Mouse (Mus musculus) frontal cortex, postnatal 36 days (tissue): ENCODE measurements at regions not wholly inside any gene's neighbourhood (a gene's known extent, or its start where the extent isn't known, plus 50 kb on each side); places are given as distances from the start of the nearest gene placed in this dataset.

Experiments
- DNase-seq, 2 experiments: peaks; one replicate each; pipeline ENCODE4 v3.0.0; 2022; ENCODE audit warnings: low spot score in 2 of 2

GRCm38 (mm10) chr1:90288892-90289731, 85.3 kb downstream of the Ackr3 start:
- no peak for DNase-seq

- DNase-seq = no peak
These were observed 86.0 kb downstream of the Ackr3 start for GRCm38 (mm10) chr1:90289732-90290215.

GRCm38 (mm10) chr1:90290428-90291197, 86.8 kb downstream of the Ackr3 start:
- DNase-seq = no peak

GRCm38 (mm10) chr1:90291256-90291655, 87.5 kb downstream of the Ackr3 start:
- no peak for DNase-seq

GRCm38 (mm10) chr1:90297751-90298150, 94.0 kb downstream of the Ackr3 start:
- DNase-seq = no peak

- no peak for DNase-seq
These were observed 96.4 kb downstream of the Ackr3 start for GRCm38 (mm10) chr1:90300229-90300628.

- DNase-seq = no peak
These were observed 100.6 kb downstream of the Ackr3 start for GRCm38 (mm10) chr1:90304331-90304730.

- no peak for DNase-seq
These were observed 107.2 kb downstream of the Ackr3 start for GRCm38 (mm10) chr1:90311016-90311415.

- DNase-seq = no peak
These were observed 108.1 kb downstream of the Ackr3 start for GRCm38 (mm10) chr1:90311649-90312442.

GRCm38 (mm10) chr1:90313750-90314359, 110.1 kb downstream of the Ackr3 start:
- no peak for DNase-seq

- no peak for DNase-seq
These were observed 114.1 kb downstream of the Ackr3 start for GRCm38 (mm10) chr1:90317902-90318301.

- no peak for DNase-seq
These were observed 114.7 kb downstream of the Ackr3 start for GRCm38 (mm10) chr1:90318502-90318901.

GRCm38 (mm10) chr1:90320518-90320917, 116.7 kb downstream of the Ackr3 start:
- DNase-seq = no peak

- no peak for DNase-seq
These were observed 117.7 kb downstream of the Ackr3 start for GRCm38 (mm10) chr1:90321501-90321900.

GRCm38 (mm10) chr1:90327237-90327636, 123.5 kb downstream of the Ackr3 start:
- DNase-seq = no peak

GRCm38 (mm10) chr1:90332531-90332930, 128.8 kb downstream of the Ackr3 start:
- DNase-seq = no peak

- DNase-seq = no peak
These were observed 130.1 kb downstream of the Ackr3 start for GRCm38 (mm10) chr1:90333676-90334430.

- no peak for DNase-seq
These were observed 131.4 kb downstream of the Ackr3 start for GRCm38 (mm10) chr1:90335001-90335747.

- no peak for DNase-seq
These were observed 134.1 kb downstream of the Ackr3 start for GRCm38 (mm10) chr1:90337876-90338316.

- DNase-seq = no peak
These were observed 138.6 kb downstream of the Ackr3 start for GRCm38 (mm10) chr1:90342346-90342745.
